Comparison of ENCODE assay signal across 30 mouse cellular contexts in genomic region chr10:15013919-15014318, GRCm38 (mm10).
A peak's percentile ranks its signal among the peaks of the same experiment; 100 is the strongest.
DNase-seq lines count a peak whose midpoint lies in the region; ATAC-seq and TF ChIP-seq lines count a peak whose summit lies in the region.
"Had no signal": no experiment of that assay in that cellular context is flagged by ENCODE, and none has a peak within 500 bp of the region (broad histone marks: within the 10 kb centered on the region; RNA-seq: fewer than 3 reads in every experiment).

No protein-coding gene starts in this region.

- no peaks in the 10 kb centered on the region for H3K9me3 ChIP-seq in lung, embryonic 14.5 days (ENCODE audit: low read depth, low read length)
- H3K9me3 ChIP-seq in lung, embryonic 16.5 days (ENCODE audit: control insufficient read depth, low read length), result no peaks in the 10 kb centered on the region
- no peaks in the 10 kb centered on the region for H3K9me3 ChIP-seq in liver, embryonic 11.5 days (ENCODE audit: control insufficient read depth, low read length)
- H3K9me3 ChIP-seq in hindbrain, postnatal 0 days (ENCODE audit: low read length), result no peaks in the 10 kb centered on the region
- H3K9me3 ChIP-seq: embryonic facial prominence, embryonic 13.5 days; embryonic facial prominence, embryonic 15.5 days; forebrain, embryonic 10.5 days; forebrain, embryonic 12.5 days; G1E had no signal

- 42% methylated on average over 4 of the region's 4 CpGs for WGBS in lung, embryonic 14.5 days
- 52% methylated on average over 4 of the region's 4 CpGs for WGBS in lung, embryonic 16.5 days
- WGBS in lung, adult 2 months, result 65% methylated on average over 4 of the region's 4 CpGs
- WGBS in liver, embryonic 11.5 days, result 77% methylated on average over 4 of the region's 4 CpGs
- WGBS in hindbrain, postnatal 0 days, result 78% methylated on average over 4 of the region's 4 CpGs

- H3K4me1 ChIP-seq in lung, embryonic 14.5 days (ENCODE audit: insufficient read depth), result no peaks in the 10 kb centered on the region
- no peaks in the 10 kb centered on the region for H3K4me1 ChIP-seq in lung, embryonic 16.5 days (replicated peaks; ENCODE audit: control insufficient read depth, insufficient read depth, low read length)
- H3K4me1 ChIP-seq in lung, adult 2 months (ENCODE audit: control insufficient read depth, insufficient read depth, low read length), result no peaks in the 10 kb centered on the region
- no peaks in the 10 kb centered on the region for H3K4me1 ChIP-seq in liver, embryonic 11.5 days (replicated peaks; ENCODE audit: control insufficient read depth, insufficient read depth, low read length)
- H3K4me1 ChIP-seq in hindbrain, postnatal 0 days (ENCODE audit: insufficient read depth, low read length), result no peaks in the 10 kb centered on the region
- H3K4me1 ChIP-seq: embryonic facial prominence, embryonic 13.5 days; embryonic facial prominence, embryonic 15.5 days; forebrain, embryonic 10.5 days; forebrain, embryonic 12.5 days had no signal

- no peak for TF ChIP-seq POLR2A in lung, adult 2 months (IDR thresholded peaks at IDR 0.05; ENCODE audit: borderline replicate concordance, extremely low read depth, low read depth, low read length)

- no peaks in the 10 kb centered on the region for H3K27me3 ChIP-seq in lung, embryonic 14.5 days (ENCODE audit: insufficient read depth, low read length)
- H3K27me3 ChIP-seq in lung, embryonic 16.5 days (ENCODE audit: control insufficient read depth, insufficient read depth, low read depth, low read length), result no peaks in the 10 kb centered on the region
- no peaks in the 10 kb centered on the region for H3K27me3 ChIP-seq in liver, embryonic 11.5 days (replicated peaks; ENCODE audit: control insufficient read depth, insufficient read depth, low read length)
- H3K27me3 ChIP-seq in hindbrain, postnatal 0 days (ENCODE audit: insufficient read depth, low read length), result no peaks in the 10 kb centered on the region
- H3K27me3 ChIP-seq: CH12.LX; embryonic facial prominence, embryonic 13.5 days; embryonic facial prominence, embryonic 15.5 days; forebrain, embryonic 12.5 days had no signal

- peak; percentile 85 for DNase-seq in lung, embryonic 14.5 days
- no peak for DNase-seq in lung, adult 18-20 months
- no peak for DNase-seq in lung, adult 2 months
- peak; percentile 42 for DNase-seq in adipocyte (ENCODE audit: low spot score)
- DNase-seq in lung, postnatal 25 days (ENCODE audit: low spot score), result peak; percentile 0
- no peak for DNase-seq in liver, embryonic 11.5 days (ENCODE audit: low spot score)
- no peak for DNase-seq in hindbrain, postnatal 0 days (ENCODE audit: low spot score)
- DNase-seq: adrenal gland, adult 2 months; adrenal gland, postnatal 10 days; adrenal gland, postnatal 25 days; B cell, adult 2 months; cerebellum, adult 11 months; cerebellum, adult 18-20 months; cerebellum, adult 8-10 months; cerebellum, adult 9-11 months; cerebellum, postnatal 14 days; cerebellum, postnatal 36 days; embryo, embryonic 11 days had no signal

- H3K36me3 ChIP-seq in lung, embryonic 14.5 days (ENCODE audit: insufficient read depth), result no peaks in the 10 kb centered on the region
- no peaks in the 10 kb centered on the region for H3K36me3 ChIP-seq in lung, embryonic 16.5 days (ENCODE audit: control insufficient read depth, insufficient read depth, low read length)
- H3K36me3 ChIP-seq in liver, embryonic 11.5 days (ENCODE audit: control insufficient read depth, insufficient read depth, low read length), result no peaks in the 10 kb centered on the region
- no peaks in the 10 kb centered on the region for H3K36me3 ChIP-seq in hindbrain, postnatal 0 days (ENCODE audit: insufficient read depth, low read length)
- H3K36me3 ChIP-seq: embryonic facial prominence, embryonic 13.5 days; embryonic facial prominence, embryonic 15.5 days; forebrain, embryonic 10.5 days; forebrain, embryonic 12.5 days; G1E had no signal

- no peak overlapping the region for H3K4me2 ChIP-seq in lung, embryonic 14.5 days
- H3K4me2 ChIP-seq in lung, embryonic 16.5 days (ENCODE audit: low read depth, low read length), result no peak overlapping the region
- H3K4me2 ChIP-seq in liver, embryonic 11.5 days, result no peak overlapping the region
- H3K4me2 ChIP-seq in hindbrain, postnatal 0 days (ENCODE audit: low read depth, low read length), result no peak overlapping the region
- H3K4me2 ChIP-seq: embryonic facial prominence, embryonic 13.5 days; embryonic facial prominence, embryonic 15.5 days; forebrain, embryonic 12.5 days had no signal

- no peak overlapping the region for H3K4me3 ChIP-seq in lung, embryonic 14.5 days (ENCODE audit: low read depth, low read length)
- H3K4me3 ChIP-seq in lung, embryonic 16.5 days (ENCODE audit: low read length), result no peak overlapping the region
- no peak overlapping the region for H3K4me3 ChIP-seq in lung, adult 2 months (replicated peaks; ENCODE audit: extremely low read depth, low read depth, low read length)
- H3K4me3 ChIP-seq in liver, embryonic 11.5 days (ENCODE audit: low read depth, low read length), result no peak overlapping the region
- no peak overlapping the region for H3K4me3 ChIP-seq in hindbrain, postnatal 0 days (ENCODE audit: low read length)
- H3K4me3 ChIP-seq: embryonic facial prominence, embryonic 13.5 days; embryonic facial prominence, embryonic 15.5 days; erythroblast, embryonic 14.5 days; forebrain, embryonic 10.5 days; forebrain, embryonic 12.5 days had no signal

- TF ChIP-seq CTCF in lung, embryonic 14.5 days (IDR thresholded peaks at IDR 0.05; ENCODE audit: low read depth), result no peak
- no peak for TF ChIP-seq CTCF in lung, adult 2 months (IDR thresholded peaks at IDR 0.05; ENCODE audit: insufficient read depth, low read length)
- no peak for TF ChIP-seq CTCF in hindbrain, postnatal 0 days (IDR thresholded peaks at IDR 0.05; ENCODE audit: low read depth)

- H3K27ac ChIP-seq in lung, embryonic 14.5 days (ENCODE audit: low read depth), result no peak overlapping the region
- H3K27ac ChIP-seq in lung, embryonic 16.5 days (ENCODE audit: low read length), result no peak overlapping the region
- no peak overlapping the region for H3K27ac ChIP-seq in liver, embryonic 11.5 days (ENCODE audit: low read depth, low read length)
- no peak overlapping the region for H3K27ac ChIP-seq in hindbrain, postnatal 0 days
- H3K27ac ChIP-seq: embryonic facial prominence, embryonic 13.5 days; embryonic facial prominence, embryonic 15.5 days; forebrain, embryonic 10.5 days; forebrain, embryonic 12.5 days had no signal

- ATAC-seq in lung, embryonic 14.5 days (ENCODE audit: insufficient read depth), result peak; percentile 93
- peak; percentile 95 for ATAC-seq in lung, embryonic 16.5 days (ENCODE audit: low read depth)
- no peak for ATAC-seq in liver, embryonic 11.5 days (replicated peaks; ENCODE audit: low FRiP score)
- no peak for ATAC-seq in hindbrain, postnatal 0 days
- ATAC-seq: activated CD4-positive, CD25-positive, alpha-beta regulatory T cell, adult 4 months; CD4-positive, CD25-positive, alpha-beta regulatory T cell, adult 4 months; forebrain, embryonic 14.5 days; Patski had no signal

- H3K9ac ChIP-seq in lung, embryonic 14.5 days, result no peak overlapping the region
- H3K9ac ChIP-seq in lung, embryonic 16.5 days (ENCODE audit: low read length), result no peak overlapping the region
- no peak overlapping the region for H3K9ac ChIP-seq in liver, embryonic 11.5 days (ENCODE audit: low read depth, low read length)
- no peak overlapping the region for H3K9ac ChIP-seq in hindbrain, postnatal 0 days (replicated peaks; ENCODE audit: low read length)
- H3K9ac ChIP-seq: embryonic facial prominence, embryonic 13.5 days; embryonic facial prominence, embryonic 15.5 days; forebrain, embryonic 12.5 days had no signal

Comparison
In these comparisons a context has a peak if more than half of its experiments do, and no peak if none do; other contexts are left out.
1. DNase-seq: peak in lung, embryonic 14.5 days (single experiment), adipocyte (single experiment) and lung, postnatal 25 days (single experiment); none in lung, adult 18-20 months (0 of 2), lung, adult 2 months (single experiment), liver, embryonic 11.5 days (single experiment) and hindbrain, postnatal 0 days (single experiment).
2. ATAC-seq: peak in lung, embryonic 14.5 days (single experiment) and lung, embryonic 16.5 days (single experiment); none in liver, embryonic 11.5 days (single experiment) and hindbrain, postnatal 0 days (single experiment).